Mouse (Mus musculus) hindbrain, embryonic 16.5 days (tissue): ENCODE data around the gene Gm15319. TPM values are rescaled to one million over a fixed set of nuclear protein-coding genes. Genes with fewer than 3 reads are reported as not detected.
"Not testable (repeated sequence)": the region's sequence is repeated elsewhere in the genome, so short reads cannot be mapped to it uniquely, and the experiment has no call there.

Source experiments
- ATAC-seq: fragments of 200-750 bp; cut with Nextera tagmentation; 2 replicates; pipeline ENCODE4 v1.8.0; 2017; ENCODE audit warnings: moderate TSS enrichment, moderate library complexity
- H3K27ac ChIP-seq: fragments of 300-500 bp; sonication (generic); 2 replicates; pipeline ENCODE4 v1.5.1; 2014; ENCODE audit warnings: low read depth, mild to moderate bottlenecking, control low read depth, low read length, moderate library complexity
- H3K27me3 ChIP-seq: fragments of 300-500 bp; sonication (generic); replicated peaks from 2 replicates; pipeline ENCODE4 v1.6.1; 2014; ENCODE audit warnings: low read length; ENCODE audit not compliant: control insufficient read depth, insufficient read depth
- H3K36me3 ChIP-seq: fragments of 300-500 bp; sonication (generic); 2 replicates; pipeline ENCODE4 v1.6.1; 2014; ENCODE audit warnings: mild to moderate bottlenecking, low read length, moderate library complexity, mixed read lengths; ENCODE audit not compliant: control insufficient read depth, insufficient read depth
- H3K4me1 ChIP-seq: fragments of 300-500 bp; sonication (generic); 2 replicates; pipeline ENCODE4 v1.6.1; 2014; ENCODE audit warnings: low read depth, low read length; ENCODE audit not compliant: control insufficient read depth, insufficient read depth
- H3K4me2 ChIP-seq: fragments of 300-500 bp; sonication (generic); 2 replicates; pipeline ENCODE4 v1.6.1; 2014; ENCODE audit warnings: mild to moderate bottlenecking, low read length, control low read depth, moderate library complexity
- H3K4me3 ChIP-seq: fragments of 300-500 bp; sonication (generic); 2 replicates; pipeline ENCODE4 v1.5.1; 2014; ENCODE audit warnings: mild to moderate bottlenecking, low read length, control low read depth, moderate library complexity
- H3K9ac ChIP-seq: fragments of 300-500 bp; sonication (generic); 2 replicates; pipeline ENCODE4 v1.6.1; 2014; ENCODE audit warnings: low read depth, mild to moderate bottlenecking, control low read depth, low read length, moderate library complexity
- H3K9me3 ChIP-seq: fragments of 300-500 bp; sonication (generic); 2 replicates; pipeline ENCODE4 v1.6.1; 2014; ENCODE audit warnings: mild to moderate bottlenecking, low read length, moderate library complexity; ENCODE audit not compliant: control insufficient read depth
- WGBS: fragments of 180-500 bp; shearing (Covaris S2); extraction: QIAGEN DNeasy Blood & Tissue Kit; methylation state at CpG from one replicate; pipeline ENCODE4 v1.1.7; 2014; 5-methylcytosine and 5-hydroxymethylcytosine counted together
- polyA plus RNA-seq: library from polyadenylated mRNA; unstranded; fragments of >200 nt; fragmentation: Nextera tagmentation; extraction: Ambion mirVana; gene quantifications from 2 replicates; pipeline ENCODE4 v1.2.1, GENCODE M21; 2015

The Gm15319 gene
- polyA plus RNA-seq, 1 experiment from 2014 or later = not detected

DNA sequence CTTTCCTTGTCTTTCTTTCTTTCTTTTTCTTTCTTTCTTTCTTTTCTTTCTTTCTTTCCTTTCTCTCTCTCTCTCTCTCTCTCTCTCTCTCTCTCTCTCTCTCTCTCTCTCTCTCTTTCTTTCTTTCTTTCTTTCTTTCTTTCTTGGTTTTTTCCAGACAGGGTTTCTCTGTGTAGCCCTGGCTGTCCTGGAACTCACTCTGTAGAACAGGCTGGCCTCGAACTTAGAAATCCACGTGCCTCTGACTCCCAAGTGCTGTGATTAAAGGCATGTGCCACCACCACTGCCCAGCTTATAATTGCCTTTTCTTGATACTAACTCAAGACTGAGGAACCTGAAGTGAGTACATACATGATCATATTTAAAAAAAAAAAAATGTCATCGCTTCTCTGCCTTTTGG lies 75.3 kb downstream of the Gm15319 start:
- ATAC-seq, H3K4me2 ChIP-seq, H3K4me3 ChIP-seq, H3K36me3 ChIP-seq, H3K4me1 ChIP-seq, H3K9me3 ChIP-seq, H3K27me3 ChIP-seq, H3K9ac ChIP-seq, H3K27ac ChIP-seq: not testable (repeated sequence)
- WGBS = 92% methylated on average over 3 of the region's 3 CpGs
